Mouse (Mus musculus): ENCODE measurements around the gene Gm13871.
"Not testable (repeated sequence)": the region's sequence is repeated elsewhere in the genome, so short reads cannot be mapped to it uniquely, and the experiment has no call there.

Gene Gm13871

DNA sequence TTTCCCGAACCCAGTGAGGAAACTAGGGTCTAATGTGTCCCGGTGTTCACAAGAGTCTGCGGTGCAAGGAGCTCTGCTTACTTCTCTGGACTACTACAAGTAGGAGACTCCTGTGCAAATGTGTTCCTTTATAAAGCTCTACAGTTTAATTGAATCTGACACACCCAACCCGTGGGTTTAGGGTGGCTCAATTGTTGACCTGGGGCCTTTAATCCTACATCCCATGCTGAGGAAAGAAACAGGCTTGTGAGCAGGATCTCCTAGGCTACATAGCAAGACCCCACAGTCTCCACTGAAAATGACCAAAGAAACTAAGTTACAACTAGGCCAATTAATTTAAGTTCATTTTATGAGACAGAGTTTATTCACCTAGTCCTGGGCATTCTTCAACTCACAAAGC lies at the start of gene Gm13871:
TSS of gene Gm13871 (minus strand) at position 101 of the 400 bp plus-strand sequence.
- not testable (repeated sequence) for DNase-seq (ENCODE audit: extremely low spot score, low read depth, low spot score)

DNA sequence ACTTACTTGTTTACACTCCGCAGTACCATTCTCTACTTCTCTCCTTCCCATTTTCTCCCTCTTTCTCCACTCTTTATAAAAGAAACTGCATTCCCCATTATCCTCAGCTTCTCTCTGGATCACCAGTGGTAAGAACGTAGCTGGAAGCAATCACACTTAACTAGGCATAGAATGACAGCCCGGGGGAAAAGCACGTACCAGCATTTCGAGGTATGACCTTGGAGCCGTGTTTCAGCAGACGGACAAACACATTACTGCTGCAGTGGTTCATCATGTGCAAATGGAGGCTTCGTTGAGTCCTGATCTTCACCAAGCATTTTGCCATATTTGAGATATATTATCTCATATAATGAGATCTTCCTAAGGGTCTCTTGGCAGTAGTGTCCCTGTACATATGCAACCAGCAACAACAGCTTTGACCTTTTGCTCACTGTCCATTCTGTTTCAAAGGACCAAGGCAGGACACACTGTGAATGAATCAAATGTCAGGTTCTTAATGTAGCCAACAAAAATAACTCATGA lies 44.7 kb upstream of the Gm13871 start, which contains the start of gene 2310002L09Rik:
TSS of gene 2310002L09Rik (minus strand) at position 472 of the 522 bp plus-strand sequence.
- DNase-seq (ENCODE audit: extremely low spot score, low read depth, low spot score): no peak

DNA sequence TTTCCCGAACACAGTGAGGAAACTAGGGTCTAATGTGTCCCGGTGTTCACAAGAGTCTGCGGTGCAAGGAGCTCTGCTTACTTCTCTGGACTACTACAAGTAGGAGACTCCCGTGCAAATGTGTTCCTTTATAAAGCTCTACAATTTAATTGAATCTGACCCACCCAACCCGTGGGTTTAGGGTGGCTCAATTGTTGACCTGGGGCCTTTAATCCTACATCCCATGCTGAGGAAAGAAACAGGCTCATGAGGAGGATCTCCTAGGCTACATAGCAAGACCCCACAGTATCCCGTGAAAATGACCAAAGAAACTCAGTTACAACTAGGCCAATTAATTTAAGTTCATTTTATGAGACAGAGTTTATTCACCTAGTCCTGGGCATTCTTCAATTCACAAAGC lies 14.9 kb upstream of the Gm13871 start, which contains the start of gene Gm11756:
TSS of gene Gm11756 (minus strand) at position 101 of the 400 bp plus-strand sequence.
- not testable (repeated sequence) for DNase-seq (ENCODE audit: extremely low spot score, low read depth, low spot score)

DNA sequence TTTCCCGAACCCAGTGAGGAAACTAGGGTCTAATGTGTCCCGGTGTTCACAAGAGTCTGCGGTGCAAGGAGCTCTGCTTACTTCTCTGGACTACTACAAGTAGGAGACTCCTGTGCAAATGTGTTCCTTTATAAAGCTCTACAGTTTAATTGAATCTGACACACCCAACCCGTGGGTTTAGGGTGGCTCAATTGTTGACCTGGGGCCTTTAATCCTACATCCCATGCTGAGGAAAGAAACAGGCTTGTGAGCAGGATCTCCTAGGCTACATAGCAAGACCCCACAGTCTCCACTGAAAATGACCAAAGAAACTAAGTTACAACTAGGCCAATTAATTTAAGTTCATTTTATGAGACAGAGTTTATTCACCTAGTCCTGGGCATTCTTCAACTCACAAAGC lies 14.7 kb downstream of the Gm13871 start, which contains the start of gene Gm11757:
TSS of gene Gm11757 (minus strand) at position 101 of the 400 bp plus-strand sequence.
- not testable (repeated sequence) for DNase-seq (ENCODE audit: extremely low spot score, low read depth, low spot score)

DNA sequence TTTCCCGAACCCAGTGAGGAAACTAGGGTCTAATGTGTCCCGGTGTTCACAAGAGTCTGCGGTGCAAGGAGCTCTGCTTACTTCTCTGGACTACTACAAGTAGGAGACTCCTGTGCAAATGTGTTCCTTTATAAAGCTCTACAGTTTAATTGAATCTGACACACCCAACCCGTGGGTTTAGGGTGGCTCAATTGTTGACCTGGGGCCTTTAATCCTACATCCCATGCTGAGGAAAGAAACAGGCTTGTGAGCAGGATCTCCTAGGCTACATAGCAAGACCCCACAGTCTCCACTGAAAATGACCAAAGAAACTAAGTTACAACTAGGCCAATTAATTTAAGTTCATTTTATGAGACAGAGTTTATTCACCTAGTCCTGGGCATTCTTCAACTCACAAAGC lies 29.6 kb downstream of the Gm13871 start, which contains the start of gene Gm11758:
TSS of gene Gm11758 (minus strand) at position 101 of the 400 bp plus-strand sequence.
- not testable (repeated sequence) for DNase-seq (ENCODE audit: extremely low spot score, low read depth, low spot score)

Measured in hindlimb bud, embryonic 11.5 days (tissue).